Mouse (Mus musculus): ENCODE results near the gene Slc35f3. TPM values are rescaled to one million over a fixed set of nuclear protein-coding genes. Genes with fewer than 3 reads are reported as not detected.

The Slc35f3 gene
- polyA plus RNA-seq, 1 experiment from 2014 or later: 3.4 TPM

DNA sequence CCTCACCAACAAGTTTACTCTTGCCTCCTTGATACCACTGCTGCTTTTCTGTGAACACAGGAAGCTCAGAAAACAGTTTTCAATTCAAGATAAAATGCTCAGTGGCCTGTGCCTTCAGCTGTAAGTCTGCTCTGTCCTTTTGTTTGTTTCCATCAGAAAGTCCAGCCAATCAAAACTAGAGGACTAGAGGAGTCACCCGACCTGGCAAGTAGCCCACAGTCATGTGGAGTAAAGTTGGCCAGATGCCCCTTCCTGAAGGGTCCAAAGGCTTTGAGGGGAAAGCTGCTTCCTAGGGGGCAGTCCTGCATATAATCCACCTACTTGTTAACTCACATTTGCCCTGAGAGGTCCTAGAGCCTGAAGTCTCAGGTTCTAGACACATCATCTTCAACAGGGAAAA lies 10.7 kb downstream of the Slc35f3 start:
- WGBS: 40% methylated on average over 1 of the region's 1 CpGs
- DNase-seq (ENCODE audit: low spot score) (peak; percentile 78), ATAC-seq (ENCODE audit: low FRiP score) (no peak)
- Histone ChIP-seq H3K4me3 (replicated peaks; ENCODE audit: low read length) (no peak overlapping the region), H3K9ac (no peak overlapping the region), H3K9me3 (ENCODE audit: control insufficient read depth, low read length) (no peaks in the 10 kb centered on the region), H3K27me3 (ENCODE audit: control insufficient read depth, insufficient read depth, low read length) (no peaks in the 10 kb centered on the region), H3K4me2 (replicated peaks) (no peak overlapping the region), H3K36me3 (replicated peaks; ENCODE audit: control insufficient read depth, insufficient read depth) (no peaks in the 10 kb centered on the region), H3K4me1 (replicated peaks; ENCODE audit: control insufficient read depth, insufficient read depth, low read length) (no peaks in the 10 kb centered on the region), H3K27ac (no peak overlapping the region)

DNA sequence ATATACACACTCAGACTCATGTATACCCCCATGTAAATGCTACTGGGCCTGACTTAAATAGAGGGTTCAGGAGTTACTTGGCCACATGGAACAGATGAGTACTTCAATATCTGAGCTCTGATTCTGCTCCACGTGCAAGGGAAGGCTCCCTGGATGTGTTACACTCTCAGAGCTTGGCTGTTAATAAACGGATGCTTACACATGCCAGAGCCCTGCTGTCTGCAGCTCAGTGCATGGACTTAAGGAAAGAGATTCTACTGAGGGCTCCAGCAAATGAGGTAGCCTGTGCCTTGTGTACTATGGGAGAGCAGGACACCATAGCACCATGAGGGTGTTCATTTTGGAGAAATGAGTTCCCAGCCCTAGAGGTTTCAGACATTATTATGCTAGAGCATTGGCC lies 26.6 kb downstream of the Slc35f3 start:
- no peaks in the 10 kb centered on the region for H3K27me3 ChIP-seq (ENCODE audit: control insufficient read depth, insufficient read depth, low read length)
- DNase-seq (ENCODE audit: low spot score): no peak
- no peak overlapping the region for H3K9ac ChIP-seq
- 86% methylated on average over 2 of the region's 2 CpGs for WGBS
- H3K36me3 ChIP-seq (replicated peaks; ENCODE audit: control insufficient read depth, insufficient read depth): no peaks in the 10 kb centered on the region
- no peak overlapping the region for H3K4me3 ChIP-seq (replicated peaks; ENCODE audit: low read length)
- no peak for ATAC-seq (ENCODE audit: low FRiP score)
- no peak overlapping the region for H3K4me2 ChIP-seq (replicated peaks)
- no peaks in the 10 kb centered on the region for H3K4me1 ChIP-seq (replicated peaks; ENCODE audit: control insufficient read depth, insufficient read depth, low read length)
- peaks cover 4% of the 10 kb centered on the region; the same call in 1 of the 2 replicates for H3K9me3 ChIP-seq (ENCODE audit: control insufficient read depth, low read length)
- H3K27ac ChIP-seq: no peak overlapping the region

DNA sequence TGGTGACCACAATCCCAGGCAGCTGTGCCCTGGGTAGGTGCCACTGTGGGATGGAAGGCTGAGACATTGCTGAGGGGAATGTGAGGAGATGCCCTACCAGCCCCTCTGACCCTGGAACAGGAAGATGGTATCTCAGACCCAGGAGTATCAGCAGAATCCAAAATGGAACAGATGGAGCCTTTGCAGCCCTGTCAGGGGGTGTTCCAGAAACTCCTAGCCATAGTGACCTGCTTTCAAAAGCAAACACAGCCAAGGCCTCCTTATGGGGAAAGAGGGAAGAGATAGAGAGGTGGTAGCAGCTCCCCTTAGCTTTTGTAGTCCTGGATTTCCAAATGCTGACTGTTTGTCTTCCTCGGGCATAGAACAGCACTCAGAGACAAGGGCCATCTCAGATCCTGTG lies 27.8 kb downstream of the Slc35f3 start:
- H3K4me3 ChIP-seq (replicated peaks; ENCODE audit: low read length): no peak overlapping the region
- WGBS: 89% methylated on average over 1 of the region's 1 CpGs
- ATAC-seq (ENCODE audit: low FRiP score): no peak
- H3K9ac ChIP-seq: no peak overlapping the region
- H3K9me3 ChIP-seq (ENCODE audit: control insufficient read depth, low read length): peaks cover 4% of the 10 kb centered on the region; the same call in 1 of the 2 replicates
- H3K27ac ChIP-seq: no peak overlapping the region
- no peaks in the 10 kb centered on the region for H3K27me3 ChIP-seq (ENCODE audit: control insufficient read depth, insufficient read depth, low read length)
- no peaks in the 10 kb centered on the region for H3K4me1 ChIP-seq (replicated peaks; ENCODE audit: control insufficient read depth, insufficient read depth, low read length)
- no peak for DNase-seq (ENCODE audit: low spot score)
- no peak overlapping the region for H3K4me2 ChIP-seq (replicated peaks)
- no peaks in the 10 kb centered on the region for H3K36me3 ChIP-seq (replicated peaks; ENCODE audit: control insufficient read depth, insufficient read depth)

DNA sequence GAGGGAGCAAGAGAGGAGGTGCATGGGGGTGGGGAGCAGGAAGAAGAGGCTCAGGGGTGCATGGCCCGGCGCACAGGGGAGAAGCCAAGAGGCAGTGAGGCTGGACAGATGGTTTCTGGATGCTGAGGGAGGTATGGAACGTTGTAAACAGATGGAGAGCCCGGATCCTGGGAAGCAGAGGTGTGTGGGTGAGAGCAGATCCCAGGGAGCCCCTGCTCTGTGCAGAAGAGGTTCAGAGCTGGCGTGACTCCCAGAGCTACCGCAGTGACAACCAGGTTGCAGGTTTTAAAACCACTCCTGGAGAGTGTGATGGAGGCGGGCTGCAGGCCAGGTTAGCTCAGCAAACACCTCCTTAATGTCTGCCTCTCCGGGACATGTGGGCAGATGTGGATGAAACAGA lies 28.4 kb downstream of the Slc35f3 start:
- no peak for ATAC-seq (ENCODE audit: low FRiP score)
- 80% methylated on average over 8 of the region's 8 CpGs for WGBS
- Histone ChIP-seq H3K9ac (no peak overlapping the region), H3K4me3 (replicated peaks; ENCODE audit: low read length) (no peak overlapping the region), H3K36me3 (replicated peaks; ENCODE audit: control insufficient read depth, insufficient read depth) (no peaks in the 10 kb centered on the region), H3K4me1 (replicated peaks; ENCODE audit: control insufficient read depth, insufficient read depth, low read length) (no peaks in the 10 kb centered on the region), H3K9me3 (ENCODE audit: control insufficient read depth, low read length) (peaks cover 4% of the 10 kb centered on the region; the same call in 1 of the 2 replicates), H3K27ac (no peak overlapping the region), H3K27me3 (ENCODE audit: control insufficient read depth, insufficient read depth, low read length) (no peaks in the 10 kb centered on the region), H3K4me2 (replicated peaks) (no peak overlapping the region)
- DNase-seq (ENCODE audit: low spot score): no peak

DNA sequence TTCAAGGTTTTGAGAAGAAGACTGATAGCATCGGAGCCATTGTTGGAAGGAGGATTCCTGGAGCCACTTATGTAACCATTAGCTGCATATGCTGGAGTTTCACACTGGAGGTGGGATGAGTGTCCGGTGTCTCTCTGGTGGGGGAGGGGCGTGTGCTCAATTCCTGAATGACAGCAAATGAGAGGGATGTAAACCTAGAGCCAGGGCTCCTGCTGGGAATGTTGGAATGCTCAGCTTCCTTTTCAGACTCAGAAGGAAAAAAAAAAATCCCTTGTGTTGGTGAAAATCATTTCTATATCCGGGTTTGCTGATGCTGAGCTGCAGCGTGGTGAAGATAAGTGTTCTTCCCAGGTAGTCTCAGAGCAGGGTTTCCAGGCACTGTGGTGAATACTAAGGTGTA lies 29.4 kb downstream of the Slc35f3 start:
- H3K27me3 ChIP-seq (ENCODE audit: control insufficient read depth, insufficient read depth, low read length): no peaks in the 10 kb centered on the region
- H3K9ac ChIP-seq: no peak overlapping the region
- no peaks in the 10 kb centered on the region for H3K36me3 ChIP-seq (replicated peaks; ENCODE audit: control insufficient read depth, insufficient read depth)
- H3K4me3 ChIP-seq (replicated peaks; ENCODE audit: low read length): no peak overlapping the region
- H3K27ac ChIP-seq: no peak overlapping the region
- ATAC-seq (ENCODE audit: low FRiP score) (no peak), DNase-seq (ENCODE audit: low spot score) (no peak)
- H3K4me1 ChIP-seq (replicated peaks; ENCODE audit: control insufficient read depth, insufficient read depth, low read length): no peaks in the 10 kb centered on the region
- no peak overlapping the region for H3K4me2 ChIP-seq (replicated peaks)
- H3K9me3 ChIP-seq (ENCODE audit: control insufficient read depth, low read length): peaks cover 4% of the 10 kb centered on the region; the same call in 1 of the 2 replicates
- 71% methylated on average over 5 of the region's 5 CpGs for WGBS

DNA sequence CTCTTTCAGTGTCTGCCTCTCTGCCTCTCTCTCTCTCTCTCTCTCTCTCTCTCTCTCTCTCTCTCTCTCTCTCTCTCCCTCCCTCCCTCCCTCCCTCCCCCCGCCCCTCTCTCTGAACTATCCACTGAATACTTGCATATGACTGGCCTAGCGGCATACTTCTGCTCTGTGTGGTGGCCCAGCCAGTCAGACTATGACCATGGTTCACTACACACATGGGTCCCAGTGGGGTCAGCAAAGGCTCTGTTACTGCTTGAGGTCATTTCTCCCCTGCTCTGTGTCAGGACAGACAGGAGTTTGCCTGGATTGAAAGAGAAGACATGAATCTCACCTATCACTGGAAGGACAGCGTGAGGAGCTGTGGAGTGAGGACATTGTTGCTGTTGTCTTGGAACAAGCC lies 40.5 kb downstream of the Slc35f3 start:
- ATAC-seq (ENCODE audit: low FRiP score): no peak
- no peaks in the 10 kb centered on the region for H3K4me1 ChIP-seq (replicated peaks; ENCODE audit: control insufficient read depth, insufficient read depth, low read length)
- no peak overlapping the region for H3K4me2 ChIP-seq (replicated peaks)

DNA sequence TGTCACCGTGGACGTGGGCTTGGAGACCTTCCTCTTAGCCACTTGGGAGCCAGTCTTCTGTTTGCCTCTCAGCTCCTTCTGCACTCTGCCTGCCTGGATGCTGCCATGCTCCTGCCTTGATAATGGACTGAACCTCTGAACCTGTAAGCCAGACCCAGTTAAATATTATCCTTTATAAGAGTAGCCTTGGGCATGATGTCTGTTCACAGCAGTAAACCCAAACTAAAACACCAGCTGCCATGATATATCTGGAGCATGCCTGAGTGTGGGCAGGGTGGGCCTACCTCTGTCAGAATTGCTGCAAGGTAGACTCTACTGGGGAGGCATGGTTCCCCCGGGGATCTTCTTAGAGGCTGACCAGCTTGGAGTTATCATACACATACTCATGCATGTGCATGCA lies 41.0 kb downstream of the Slc35f3 start:
- Histone ChIP-seq H3K9me3 (ENCODE audit: control insufficient read depth, low read length) (no peaks in the 10 kb centered on the region), H3K4me3 (replicated peaks; ENCODE audit: low read length) (no peak overlapping the region), H3K27ac (no peak overlapping the region), H3K9ac (no peak overlapping the region), H3K4me1 (replicated peaks; ENCODE audit: control insufficient read depth, insufficient read depth, low read length) (no peaks in the 10 kb centered on the region), H3K27me3 (ENCODE audit: control insufficient read depth, insufficient read depth, low read length) (no peaks in the 10 kb centered on the region), H3K36me3 (replicated peaks; ENCODE audit: control insufficient read depth, insufficient read depth) (no peaks in the 10 kb centered on the region), H3K4me2 (replicated peaks) (no peak overlapping the region)
- no peak for ATAC-seq (ENCODE audit: low FRiP score)
- DNase-seq (ENCODE audit: low spot score): no peak
- WGBS: 88% methylated on average over 3 of the region's 3 CpGs

More for the DNA sequence above, 40.5 kb downstream of the Slc35f3 start:
- Histone ChIP-seq H3K27me3 (ENCODE audit: control insufficient read depth, insufficient read depth, low read length) (no peaks in the 10 kb centered on the region), H3K9ac (no peak overlapping the region), H3K4me3 (replicated peaks; ENCODE audit: low read length) (no peak overlapping the region), H3K9me3 (ENCODE audit: control insufficient read depth, low read length) (no peaks in the 10 kb centered on the region), H3K36me3 (replicated peaks; ENCODE audit: control insufficient read depth, insufficient read depth) (no peaks in the 10 kb centered on the region), H3K27ac (no peak overlapping the region)
- DNase-seq (ENCODE audit: low spot score): no peak
- 81% methylated on average over 3 of the region's 3 CpGs for WGBS

DNA sequence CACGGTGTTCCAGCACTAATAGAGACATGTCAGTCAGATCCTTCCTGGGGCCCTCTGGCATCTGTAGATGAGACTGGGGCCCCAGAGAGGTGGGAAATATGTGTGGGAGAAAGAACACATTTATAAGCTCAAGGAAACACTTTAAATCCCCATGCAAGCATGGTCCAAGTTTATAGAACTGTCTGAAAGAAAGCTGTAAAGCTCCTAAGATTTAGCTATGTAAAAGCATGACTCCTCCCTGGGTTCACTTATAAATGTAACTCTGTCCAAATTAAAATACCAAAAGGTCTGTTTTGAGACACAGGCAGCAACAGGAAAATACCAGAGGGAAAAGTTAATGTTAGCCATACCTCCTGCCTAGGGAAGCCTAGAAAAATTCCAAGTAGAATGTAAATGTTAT lies 42.8 kb downstream of the Slc35f3 start:
- H3K36me3 ChIP-seq (replicated peaks; ENCODE audit: control insufficient read depth, insufficient read depth): no peaks in the 10 kb centered on the region
- ATAC-seq (ENCODE audit: low FRiP score) (no peak), DNase-seq (ENCODE audit: low spot score) (no peak)
- H3K9me3 ChIP-seq (ENCODE audit: control insufficient read depth, low read length): no peaks in the 10 kb centered on the region
- H3K4me2 ChIP-seq (replicated peaks): no peak overlapping the region
- no peak overlapping the region for H3K9ac ChIP-seq
- H3K4me1 ChIP-seq (replicated peaks; ENCODE audit: control insufficient read depth, insufficient read depth, low read length): no peaks in the 10 kb centered on the region
- 65% methylated on average over 1 of the region's 1 CpGs for whole genome bisulfite sequencing
- no peak overlapping the region for H3K4me3 ChIP-seq (replicated peaks; ENCODE audit: low read length)
- no peak overlapping the region for H3K27ac ChIP-seq
- no peaks in the 10 kb centered on the region for H3K27me3 ChIP-seq (ENCODE audit: control insufficient read depth, insufficient read depth, low read length)

DNA sequence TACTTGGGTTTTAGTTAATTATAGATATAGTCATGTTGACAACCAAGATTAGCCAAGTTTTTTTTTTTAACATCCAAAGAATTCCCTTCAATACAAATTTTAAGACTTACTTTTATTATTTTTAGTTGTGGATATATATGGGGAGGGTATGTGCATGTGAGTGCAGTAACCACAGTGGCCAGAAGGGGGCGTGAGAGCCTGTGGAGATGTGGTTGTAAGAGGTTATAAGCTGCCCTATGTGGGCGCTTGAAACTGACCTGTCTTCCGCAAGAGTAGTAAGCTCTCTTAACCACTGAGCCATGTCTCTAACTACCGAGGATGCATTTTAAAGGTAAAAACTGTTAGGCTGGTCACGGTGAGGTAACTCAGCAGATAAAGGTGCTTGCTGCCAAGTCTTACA lies 45.1 kb downstream of the Slc35f3 start:
- Histone ChIP-seq H3K9me3 (ENCODE audit: control insufficient read depth, low read length) (no peaks in the 10 kb centered on the region), H3K27me3 (ENCODE audit: control insufficient read depth, insufficient read depth, low read length) (no peaks in the 10 kb centered on the region), H3K27ac (no peak overlapping the region), H3K9ac (no peak overlapping the region), H3K36me3 (replicated peaks; ENCODE audit: control insufficient read depth, insufficient read depth) (no peaks in the 10 kb centered on the region), H3K4me2 (replicated peaks) (no peak overlapping the region), H3K4me1 (replicated peaks; ENCODE audit: control insufficient read depth, insufficient read depth, low read length) (no peaks in the 10 kb centered on the region), H3K4me3 (replicated peaks; ENCODE audit: low read length) (no peak overlapping the region)
- ATAC-seq (ENCODE audit: low FRiP score) (no peak), DNase-seq (ENCODE audit: low spot score) (no peak)
- WGBS: 80% methylated on average over 5 of the region's 5 CpGs

DNA sequence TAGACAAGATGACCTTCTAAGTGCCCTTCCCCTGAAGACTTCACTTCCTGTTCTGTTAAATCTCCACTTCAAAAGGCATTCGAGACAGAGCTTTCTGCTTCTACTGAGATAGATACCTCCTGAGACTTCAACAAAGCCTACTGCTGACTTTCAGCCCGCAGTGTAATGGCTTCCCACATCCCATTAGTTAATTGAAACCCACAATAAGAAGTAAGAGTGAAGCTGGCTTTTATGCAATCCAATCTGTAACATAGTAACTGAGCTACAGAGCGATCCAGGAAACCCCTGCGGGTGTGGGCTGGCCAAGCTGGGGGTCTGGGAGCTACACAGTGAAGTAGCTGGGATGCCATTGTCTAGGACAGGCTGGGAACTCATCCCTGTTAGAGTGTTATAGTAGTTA lies 46.7 kb downstream of the Slc35f3 start:
- Histone ChIP-seq H3K4me1 (replicated peaks; ENCODE audit: control insufficient read depth, insufficient read depth, low read length) (no peaks in the 10 kb centered on the region), H3K4me2 (replicated peaks) (no peak overlapping the region), H3K9ac (no peak overlapping the region), H3K9me3 (ENCODE audit: control insufficient read depth, low read length) (no peaks in the 10 kb centered on the region), H3K27me3 (ENCODE audit: control insufficient read depth, insufficient read depth, low read length) (no peaks in the 10 kb centered on the region), H3K4me3 (replicated peaks; ENCODE audit: low read length) (no peak overlapping the region), H3K36me3 (replicated peaks; ENCODE audit: control insufficient read depth, insufficient read depth) (no peaks in the 10 kb centered on the region), H3K27ac (no peak overlapping the region)
- WGBS: 58% methylated on average over 4 of the region's 4 CpGs
- ATAC-seq (ENCODE audit: low FRiP score) (no peak), DNase-seq (ENCODE audit: low spot score) (no peak)

All from hindbrain, embryonic 14.5 days (tissue).